Mouse (Mus musculus) kidney, adult 11 months (tissue): ENCODE measurements around the gene Mpg.

Experiments used
- DNase-seq: peaks from one replicate; pipeline ENCODE4 v3.0.0; 2022

The Mpg gene

DNA sequence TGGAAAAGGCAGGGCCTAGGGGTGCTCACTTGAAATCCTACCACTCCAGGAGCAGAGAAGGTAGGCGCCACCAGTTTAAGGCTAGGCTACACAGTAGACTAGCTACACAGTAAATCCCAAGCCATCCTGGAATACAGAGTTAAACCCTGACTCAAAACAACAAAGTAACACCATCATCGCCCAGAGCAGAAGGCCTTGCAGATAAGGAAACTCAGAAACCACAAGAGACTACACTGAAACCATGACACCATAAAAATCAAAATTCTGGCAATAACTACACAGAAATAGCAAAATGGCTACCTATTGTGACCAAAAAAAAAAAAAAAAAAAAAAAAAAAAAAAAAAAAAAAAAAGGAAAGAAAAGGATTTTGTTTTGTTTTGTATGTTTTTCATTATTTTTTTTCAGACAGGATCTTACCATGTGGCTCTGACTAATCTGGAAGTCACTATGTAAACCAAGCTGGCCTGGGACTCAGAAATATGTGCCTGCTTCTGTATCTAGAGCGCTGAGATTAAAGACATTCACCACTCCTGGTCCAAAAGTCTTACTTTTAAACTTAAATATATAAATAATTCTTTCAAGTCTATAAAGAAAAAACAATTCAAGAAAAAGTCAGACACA is 38.9 kb downstream of the Mpg start:
- no peak for DNase-seq

GRCm38 (mm10) chr11:32266194-32266593 is 39.9 kb downstream of the Mpg start:
- no peak for DNase-seq

DNA sequence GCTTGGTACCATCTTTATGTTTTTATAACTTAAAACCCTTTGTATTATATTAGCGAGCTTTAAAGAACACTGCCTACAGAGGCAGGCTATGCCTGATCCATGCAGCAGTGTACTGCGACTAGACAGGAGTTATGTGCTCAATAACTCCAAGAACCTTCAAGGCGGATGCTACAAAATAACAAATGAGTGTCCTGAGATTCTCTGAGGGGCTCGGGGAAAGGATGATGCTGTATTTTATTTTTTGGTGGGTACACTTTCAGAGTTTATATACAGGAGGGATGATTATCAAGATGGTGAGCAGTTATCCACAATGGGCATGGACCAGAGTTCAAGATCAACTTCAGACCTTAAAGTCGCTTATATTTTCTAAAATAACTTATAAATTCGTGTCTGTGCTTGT is 40.5 kb downstream of the Mpg start:
- no peak for DNase-seq

DNA sequence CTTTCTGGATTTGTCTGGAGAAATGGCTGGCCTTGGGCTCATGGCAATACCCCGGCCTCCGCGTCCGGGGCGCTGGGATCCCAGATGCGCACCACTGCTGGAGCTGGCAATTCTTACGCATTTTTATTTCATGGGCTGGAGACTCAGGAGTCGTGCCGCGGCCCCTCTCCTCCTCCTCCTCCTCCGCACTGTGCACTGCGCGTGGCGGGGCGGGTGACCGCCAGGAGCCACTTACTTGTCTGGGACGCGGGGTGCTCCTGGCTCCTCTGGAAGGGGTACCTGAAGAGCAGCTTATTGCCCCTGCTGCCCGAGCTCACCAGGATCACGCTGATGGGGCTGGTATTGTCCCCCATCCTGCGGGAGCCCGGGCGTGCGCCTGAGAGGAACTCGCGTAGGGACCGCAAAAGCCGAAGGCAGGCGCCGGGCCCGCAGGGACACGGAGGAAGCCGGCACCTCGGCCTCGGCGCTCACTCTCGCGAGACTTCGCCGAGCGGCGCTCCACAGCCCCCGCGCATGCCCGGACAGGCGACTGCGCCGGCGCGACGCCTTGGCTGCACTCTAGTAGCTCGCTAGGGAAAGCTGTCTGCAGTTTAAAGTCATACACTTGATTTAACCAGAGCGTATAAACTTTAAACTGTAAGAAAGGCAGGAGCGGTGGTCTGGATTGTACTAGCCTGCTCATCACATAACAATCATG is 41.0 kb downstream of the Mpg start, which contains the start of gene Nprl3:
Gene Nprl3 (minus strand): TSS at position 520 of the 697 bp plus-strand sequence.
- DNase-seq, result peak; percentile 94

- DNase-seq, result no peak
Measured at GRCm38 (mm10) chr11:32267964-32268363, 41.7 kb downstream of the Mpg start.

DNA sequence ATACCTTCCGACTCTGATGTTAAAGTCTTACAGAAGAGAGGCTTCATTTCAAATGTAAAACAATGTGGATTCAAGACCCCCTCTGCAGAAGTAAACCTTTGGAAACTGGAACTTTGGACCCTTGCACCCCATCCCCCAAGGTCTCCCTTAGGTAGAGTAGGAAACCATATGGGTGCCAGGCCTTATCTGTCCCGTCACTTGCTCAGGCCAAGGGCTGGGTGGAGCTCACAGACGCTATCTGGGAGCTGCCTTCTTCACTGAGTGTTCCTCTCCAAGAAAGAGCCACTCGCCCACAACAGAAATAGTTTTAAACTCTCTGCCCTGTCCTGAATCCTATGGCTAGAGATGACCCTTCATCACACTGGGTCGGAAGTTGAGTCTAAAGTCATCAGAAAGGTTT is 42.6 kb downstream of the Mpg start:
- DNase-seq, result no peak

GRCm38 (mm10) chr11:32271178-32271577 is 44.9 kb downstream of the Mpg start:
- no peak for DNase-seq

DNA sequence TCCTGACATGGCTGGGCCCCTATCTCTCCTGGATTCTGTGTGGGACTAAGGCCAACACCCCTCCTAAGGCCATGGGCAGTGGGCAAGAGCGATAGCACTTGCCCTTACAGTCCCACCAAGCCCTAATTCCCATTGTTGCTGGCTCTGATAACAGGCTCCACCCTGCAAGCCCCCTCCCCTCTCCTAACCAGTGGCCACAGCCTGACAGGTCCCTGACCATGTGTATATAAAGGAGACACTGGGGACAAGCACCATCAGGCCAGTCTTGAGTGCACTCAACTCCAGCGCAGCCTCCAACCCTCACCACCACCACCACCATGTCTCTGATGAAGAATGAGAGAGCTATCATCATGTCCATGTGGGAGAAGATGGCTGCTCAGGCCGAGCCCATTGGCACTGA is 50.0 kb downstream of the Mpg start, which contains the start of gene Hba-x:
Gene Hba-x (plus strand): TSS at position 54 of the 400 bp plus-strand sequence.
- DNase-seq, result no peak

GRCm38 (mm10) chr11:32277736-32278457 is 51.6 kb downstream of the Mpg start:
- no peak for DNase-seq

DNA sequence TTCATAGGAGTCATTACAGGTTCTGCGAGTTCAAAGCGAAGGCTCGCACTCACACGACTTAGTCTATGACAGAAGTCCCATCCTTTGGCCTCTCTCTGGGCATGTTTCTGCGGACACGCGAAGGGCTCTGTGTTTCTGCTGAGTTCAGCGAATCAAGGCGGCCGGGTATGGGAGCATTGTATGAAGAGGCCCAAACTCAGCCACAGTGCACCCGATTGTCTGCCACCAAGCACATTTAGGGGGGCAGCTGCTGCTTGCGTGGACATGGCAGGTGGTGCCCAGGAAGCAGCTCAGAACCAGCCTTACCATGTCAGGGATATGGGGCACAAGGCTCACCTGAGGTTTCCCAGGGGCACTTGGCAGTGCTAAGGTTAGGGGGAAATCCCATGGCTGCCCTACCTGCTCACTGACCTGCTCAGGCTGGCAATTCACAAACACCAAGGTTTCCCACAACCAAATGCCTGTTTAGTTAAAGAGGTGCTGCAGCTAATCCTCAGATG is 52.2 kb downstream of the Mpg start:
- no peak for DNase-seq

DNA sequence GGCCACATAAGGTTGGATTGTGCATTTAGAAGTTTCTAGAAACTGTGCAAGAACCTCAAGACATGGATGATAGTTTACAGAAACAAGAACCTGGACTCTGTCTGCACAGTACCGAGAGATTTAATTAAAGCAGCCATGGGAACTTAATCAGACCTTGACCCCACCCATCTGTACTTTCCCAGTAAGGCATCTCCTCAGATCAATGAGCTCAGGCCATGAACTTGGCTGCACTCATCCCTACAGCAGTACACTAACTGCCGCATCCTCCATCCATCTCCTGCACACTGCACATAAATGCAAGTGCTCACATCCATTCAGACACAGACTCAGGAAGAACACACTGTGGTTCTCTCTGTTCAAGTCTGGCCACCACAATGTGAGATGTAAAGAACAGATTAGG is 54.3 kb downstream of the Mpg start:
- DNase-seq, result no peak

DNA sequence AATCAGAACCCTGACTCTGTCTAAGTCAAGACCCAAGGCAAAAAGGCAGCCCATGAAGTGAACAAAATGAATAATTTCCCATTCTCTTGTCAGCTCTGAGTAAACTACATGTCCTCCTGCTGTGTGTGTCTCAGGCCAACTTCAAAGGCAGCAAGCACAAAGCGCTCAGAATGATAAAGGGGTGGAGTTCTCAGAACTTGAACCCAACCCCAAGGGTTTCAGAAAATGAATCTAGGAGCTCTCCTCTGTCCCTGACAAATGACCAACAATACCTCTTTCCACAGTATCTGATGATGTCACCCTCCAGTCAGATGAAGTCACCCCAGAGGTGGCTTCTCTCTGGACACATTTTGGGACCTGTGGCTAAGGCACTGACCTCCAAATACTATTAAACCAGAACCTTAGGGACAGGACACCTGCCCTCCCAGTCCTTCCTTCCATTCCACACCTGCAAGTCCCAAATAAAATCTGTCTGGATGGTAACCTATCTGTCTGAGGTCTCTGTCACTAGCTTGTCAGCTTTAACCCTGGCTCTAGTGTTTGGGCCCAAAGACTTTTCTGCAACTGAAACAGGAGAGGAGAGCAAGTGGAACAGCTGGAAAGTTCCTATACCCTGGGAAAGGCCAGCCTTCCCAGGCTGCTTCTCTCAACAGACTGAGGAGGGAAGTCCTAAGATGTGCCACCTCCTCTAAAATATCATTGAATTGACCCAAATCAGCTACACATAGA is 55.3 kb downstream of the Mpg start:
- no peak for DNase-seq
